Mouse (Mus musculus): ENCODE results near the gene Padi4. TPM values are rescaled to one million over a fixed set of nuclear protein-coding genes. Genes with fewer than 3 reads are reported as not detected.

Padi4 gene
- total RNA-seq, 2 experiments from 2014 or later = 0.35 to 0.90 TPM

DNA sequence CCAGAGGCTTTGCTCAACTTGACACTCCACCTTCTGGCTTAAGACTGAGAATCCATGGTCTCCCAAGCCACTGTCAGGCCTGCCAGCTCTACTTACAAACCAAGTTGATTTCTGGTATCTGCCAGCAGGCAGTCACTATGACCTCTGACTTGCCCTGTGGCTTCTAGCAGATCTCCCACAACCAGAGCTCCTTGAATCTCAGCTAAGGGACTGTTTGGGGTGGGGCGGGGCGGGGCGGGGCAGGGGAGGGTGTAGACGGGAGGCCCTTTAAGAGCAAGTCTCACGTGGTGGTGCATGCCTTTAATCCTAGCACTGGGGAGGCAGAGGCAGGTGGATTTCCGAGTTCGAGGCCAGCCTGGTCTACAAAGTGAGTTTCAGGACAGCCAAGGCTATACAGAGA, 41.2 kb downstream of the Padi4 start:
- DNase-seq = no peak

DNA sequence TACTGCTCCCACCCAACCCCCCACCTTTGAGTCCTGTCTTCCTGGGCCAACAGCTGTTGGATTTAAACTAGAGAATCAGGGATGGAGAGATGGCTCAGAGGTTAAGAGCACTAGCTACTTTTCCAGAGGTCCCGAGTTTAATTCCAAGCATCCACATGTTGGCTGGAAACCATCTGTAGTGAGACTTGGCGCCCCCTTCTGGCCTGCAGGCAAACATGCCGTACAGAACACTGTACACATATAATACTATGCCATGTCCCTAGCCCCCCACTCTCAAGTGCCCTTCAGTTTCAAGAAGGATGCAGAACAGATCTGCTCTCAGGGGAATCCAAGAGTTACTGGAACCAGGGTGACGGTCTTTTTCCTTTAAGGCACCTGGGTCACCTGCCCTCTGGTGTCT, 42.4 kb downstream of the Padi4 start:
- no peak for DNase-seq

GRCm38 (mm10) chr4:140726907-140727306, 47.1 kb downstream of the Padi4 start:
- no peak for DNase-seq

- no peak for DNase-seq
These were observed 49.3 kb downstream of the Padi4 start for GRCm38 (mm10) chr4:140724739-140725138.

- no peak for DNase-seq
These were observed 50.2 kb downstream of the Padi4 start for GRCm38 (mm10) chr4:140723801-140724200.

- no peak for DNase-seq
These were observed 50.8 kb downstream of the Padi4 start for GRCm38 (mm10) chr4:140723192-140723591.

DNA sequence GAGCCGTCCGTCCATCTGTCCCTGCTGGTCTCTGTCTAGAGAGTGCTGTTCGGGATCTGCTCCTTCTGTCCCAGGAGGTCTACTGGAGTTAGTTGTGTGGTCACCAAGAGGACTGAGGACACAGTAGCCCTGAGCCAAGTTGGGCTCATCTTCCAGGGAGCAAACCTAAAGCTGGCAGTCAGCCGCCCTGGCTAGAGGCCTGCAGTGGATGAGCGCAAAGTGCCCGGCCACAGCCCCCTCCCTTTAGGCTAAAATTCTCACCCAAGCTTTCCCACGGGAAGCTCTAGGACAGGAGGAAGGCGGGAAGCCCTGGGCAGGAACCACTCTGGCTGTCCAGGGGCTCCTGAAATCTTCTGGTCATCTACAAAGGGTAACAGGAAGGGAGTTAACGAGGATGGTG, 51.3 kb downstream of the Padi4 start:
- DNase-seq = no peak

DNA sequence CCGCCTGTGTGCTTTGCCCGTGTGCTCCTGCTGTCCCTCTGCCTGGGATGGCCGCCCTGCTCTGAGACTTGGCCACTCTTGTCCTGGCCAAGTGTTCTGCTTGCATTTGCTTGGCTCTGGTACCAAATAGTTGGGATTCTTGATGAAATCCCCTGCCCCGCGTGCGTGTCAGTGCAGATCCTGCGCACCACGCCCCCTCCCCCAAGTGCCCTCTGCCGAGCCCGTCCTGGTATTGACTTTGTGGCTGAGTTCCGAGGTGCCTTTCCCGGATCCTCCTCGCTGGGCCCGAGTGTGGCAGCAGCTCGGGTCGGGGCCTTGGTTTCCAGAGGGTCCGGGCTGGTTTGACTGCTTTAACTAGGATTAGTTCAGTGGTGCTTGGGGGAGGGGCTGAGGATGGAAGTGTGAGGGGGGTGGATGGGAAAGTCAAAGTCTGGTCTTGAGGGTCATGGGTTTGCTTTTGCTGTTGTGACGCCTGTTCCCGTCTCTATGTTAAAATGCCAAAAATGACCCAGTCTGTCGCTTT, 52.0 kb downstream of the Padi4 start:
- no peak for DNase-seq

DNA sequence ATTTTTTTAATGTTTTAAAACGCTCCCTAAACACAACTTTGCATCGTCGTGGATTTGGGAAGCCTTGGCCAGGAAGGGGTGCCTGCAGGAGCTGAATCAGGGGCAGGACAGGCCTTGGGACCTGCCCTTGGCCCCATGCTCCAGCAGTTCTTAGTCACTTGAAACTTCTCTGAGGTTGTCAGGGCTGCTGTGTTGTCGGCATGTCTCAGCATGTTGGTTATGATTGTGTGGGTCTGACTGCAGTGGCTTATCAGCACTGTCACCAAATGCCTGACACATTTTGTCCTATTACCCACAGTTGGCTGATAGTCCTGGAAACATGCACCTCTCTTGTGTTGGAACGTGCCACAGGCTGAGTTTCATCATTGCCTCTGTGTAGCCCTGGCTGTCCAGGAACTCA, 53.9 kb downstream of the Padi4 start:
- no peak for DNase-seq

- no peak for DNase-seq
These were observed 55.6 kb downstream of the Padi4 start for GRCm38 (mm10) chr4:140718436-140718835.

GRCm38 (mm10) chr4:140716994-140717393, 57.0 kb downstream of the Padi4 start:
- no peak for DNase-seq

- no peak for DNase-seq
These were observed 59.5 kb downstream of the Padi4 start for GRCm38 (mm10) chr4:140714586-140714985.

DNA sequence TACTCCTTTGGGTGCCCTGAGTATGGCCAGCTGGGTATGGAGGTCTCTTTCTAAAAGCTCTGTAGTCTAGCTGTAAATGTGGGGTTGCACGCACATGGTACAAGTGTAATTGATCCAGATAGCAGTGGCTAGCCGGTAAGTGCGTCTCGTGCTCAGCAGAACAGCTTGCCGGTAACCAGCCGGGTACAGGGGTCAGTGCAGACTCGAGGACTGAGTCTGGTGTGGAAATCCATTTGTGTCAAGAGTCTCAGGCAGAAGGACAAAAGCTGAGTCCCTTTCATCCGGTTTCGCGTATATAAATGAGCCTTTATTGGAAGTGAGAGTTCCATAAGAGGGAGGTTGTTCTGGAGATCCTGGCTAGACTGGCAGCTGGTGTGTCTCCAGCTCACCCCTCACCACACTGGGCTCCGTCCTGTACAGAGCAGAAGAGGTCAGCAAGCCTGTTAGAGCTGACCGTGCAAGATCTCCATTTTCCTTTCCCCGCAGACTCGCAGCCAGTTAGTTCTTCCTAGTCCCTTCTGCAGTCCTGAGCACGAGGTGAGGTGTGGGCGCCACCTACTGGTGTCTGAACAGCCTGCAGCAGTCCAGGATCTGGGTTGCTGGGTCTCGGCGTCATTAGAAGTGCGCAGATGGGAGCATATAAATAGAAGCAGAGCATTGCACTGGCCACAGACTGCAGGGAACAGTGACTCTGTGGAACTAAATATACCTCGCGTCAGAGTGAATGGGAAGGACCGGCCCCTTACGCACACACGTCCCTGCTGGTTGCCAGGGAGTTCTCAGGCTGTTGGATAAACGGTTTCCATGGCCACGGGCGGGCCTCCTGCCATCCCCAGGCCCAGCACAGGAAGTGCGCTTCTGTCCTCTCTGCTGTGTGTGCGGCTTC, 60.3 kb downstream of the Padi4 start:
- peak; percentile 93 for DNase-seq

- DNase-seq = peak; percentile 71
These were observed 62.7 kb downstream of the Padi4 start for GRCm38 (mm10) chr4:140711360-140711759.

GRCm38 (mm10) chr4:140710781-140711180, 63.3 kb downstream of the Padi4 start:
- DNase-seq = no peak

DNA sequence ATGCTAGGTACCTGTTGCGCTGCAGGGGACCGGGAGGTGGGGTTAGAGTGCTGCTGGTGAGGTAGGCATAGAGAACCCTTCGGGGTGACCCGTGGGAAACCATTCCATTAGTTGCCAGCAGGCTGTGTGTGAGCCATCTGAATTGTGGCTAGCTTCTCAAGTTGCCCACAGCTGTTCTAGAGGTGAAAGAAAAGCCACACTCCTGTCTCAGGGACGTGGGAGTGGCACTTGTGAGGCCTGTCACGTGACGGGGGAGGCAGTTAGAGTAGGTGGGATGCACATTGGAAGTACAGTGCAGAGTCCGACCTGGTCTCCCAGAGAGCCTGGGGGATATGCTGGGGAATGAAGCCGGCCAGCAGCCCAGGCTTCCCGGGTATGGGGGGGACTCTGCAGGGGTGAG, 64.4 kb downstream of the Padi4 start:
- DNase-seq = no peak

DNA sequence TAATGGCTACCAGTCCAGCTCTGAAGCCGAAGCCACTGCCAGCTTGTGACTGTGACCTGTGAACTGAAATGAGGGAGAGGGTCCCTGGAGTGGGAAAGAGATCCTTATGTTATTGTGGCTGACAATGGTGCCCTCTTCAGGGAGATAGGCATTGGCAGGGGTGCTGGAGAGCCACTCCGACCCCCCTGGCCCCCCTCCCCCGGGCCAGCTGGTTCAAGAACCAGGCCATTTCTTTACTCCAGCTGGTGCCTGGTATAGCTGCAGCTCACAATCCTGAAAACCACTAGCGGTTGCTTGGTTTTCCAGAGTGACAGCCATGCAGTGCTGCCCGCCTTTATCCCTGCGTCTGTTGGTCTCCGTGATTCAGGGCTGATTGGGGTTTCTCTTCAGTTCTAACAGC, 64.9 kb downstream of the Padi4 start:
- DNase-seq = no peak

GRCm38 (mm10) chr4:140708297-140708927, 65.6 kb downstream of the Padi4 start:
- no peak for DNase-seq

- no peak for DNase-seq
These were observed 66.4 kb downstream of the Padi4 start for GRCm38 (mm10) chr4:140707615-140708014.

- no peak for DNase-seq
These were observed 69.9 kb downstream of the Padi4 start for GRCm38 (mm10) chr4:140704166-140704565.

DNA sequence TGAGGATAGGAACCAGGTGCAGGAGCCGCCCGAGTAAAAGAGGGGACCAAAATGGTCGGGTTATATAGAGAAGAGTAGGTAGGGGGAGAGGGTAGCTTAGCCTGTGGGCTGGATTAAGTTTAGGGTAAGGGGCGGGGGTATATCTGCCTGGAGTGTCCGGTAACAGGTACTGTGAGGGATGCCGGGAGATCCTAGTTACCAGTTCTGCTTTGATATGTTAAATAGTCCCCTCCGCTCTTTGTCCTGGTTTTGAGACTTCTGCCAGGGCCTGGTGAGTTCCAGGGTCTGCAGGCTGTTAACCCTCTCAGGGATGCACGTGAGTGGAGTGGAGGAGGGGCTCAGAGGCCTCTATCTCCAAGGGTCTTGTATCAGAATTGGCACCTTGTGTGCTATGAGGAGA, 70.4 kb downstream of the Padi4 start:
- no peak for DNase-seq

DNA sequence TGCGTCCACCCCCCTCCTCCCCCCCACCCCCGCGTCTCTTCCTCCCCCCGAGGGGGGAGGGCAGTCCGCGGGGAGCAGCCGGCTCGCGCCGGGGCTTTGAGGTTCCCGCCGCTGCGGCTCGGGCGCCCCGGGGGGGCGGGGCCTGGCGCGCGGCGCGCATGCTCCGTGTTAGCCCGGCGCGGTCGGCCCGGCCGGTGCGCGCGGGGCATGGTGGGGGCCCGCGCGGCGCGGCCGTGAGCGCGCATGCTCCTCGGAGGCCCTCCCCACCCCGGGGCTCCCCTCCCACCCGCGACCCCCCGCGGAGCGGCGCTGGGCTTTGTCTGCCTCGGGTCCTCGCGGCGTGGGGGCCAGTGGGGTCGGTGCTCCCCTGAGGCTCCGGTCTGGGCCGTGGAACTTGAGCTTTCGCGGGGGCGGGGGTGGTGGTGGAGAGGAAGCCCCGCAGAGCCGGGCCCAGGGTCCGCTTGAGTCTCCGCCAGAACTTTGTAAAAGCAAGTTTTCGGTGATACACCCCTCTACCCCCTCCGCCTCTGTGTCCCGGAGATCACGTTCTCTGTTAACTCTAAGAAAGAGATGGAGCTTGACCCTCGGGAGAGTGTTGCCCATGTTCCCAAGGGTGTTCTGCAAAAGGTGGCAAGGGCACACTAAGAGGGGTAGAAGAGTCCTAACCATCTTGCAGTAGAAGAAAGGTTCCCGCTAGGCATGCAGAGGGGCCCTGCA, 71.3 kb downstream of the Padi4 start:
- peak; percentile 91 for DNase-seq
